Mouse (Mus musculus) E14TG2a.4 (cell line): Measurements from ENCODE around the gene Tmem135.

Experiments
- CTCF ChIP-seq: conservative IDR thresholded peaks from 2 replicates; pipeline ENCODE4 v1.5.1; 2014; ENCODE audit warnings: low read length
- NANOG ChIP-seq: IDR thresholded peaks from 2 replicates; pipeline ENCODE4 v1.6.1; 2014; ENCODE audit warnings: borderline replicate concordance, low read length, mixed read lengths
- POU5F1 ChIP-seq: IDR thresholded peaks from 2 replicates; pipeline ENCODE4 v1.6.1; 2014; ENCODE audit warnings: low read length, borderline replicate concordance

- TF ChIP-seq POU5F1, result no peak
- TF ChIP-seq CTCF, result no peak
- TF ChIP-seq NANOG, result no peak
Measured at GRCm38 (mm10) chr7:89421294-89421693, 17.3 kb upstream of the Tmem135 start.
